Mouse (Mus musculus) Muller cell, postnatal 12 days (primary cell): ENCODE measurements at regions not wholly inside any gene's neighbourhood (a gene's known extent, or its start where the extent isn't known, plus 50 kb on each side); places are given as distances from the start of the nearest gene placed in this dataset.

ENCODE experiments used
- DNase-seq: peaks from one replicate; pipeline ENCODE4 v3.0.0-alpha.2; 2015; ENCODE audit errors: inconsistent ontology term

- DNase-seq, result no peak
Measured at GRCm38 (mm10) chr12:86830247-86830585, 54.4 kb downstream of the Irf2bpl start.

DNA sequence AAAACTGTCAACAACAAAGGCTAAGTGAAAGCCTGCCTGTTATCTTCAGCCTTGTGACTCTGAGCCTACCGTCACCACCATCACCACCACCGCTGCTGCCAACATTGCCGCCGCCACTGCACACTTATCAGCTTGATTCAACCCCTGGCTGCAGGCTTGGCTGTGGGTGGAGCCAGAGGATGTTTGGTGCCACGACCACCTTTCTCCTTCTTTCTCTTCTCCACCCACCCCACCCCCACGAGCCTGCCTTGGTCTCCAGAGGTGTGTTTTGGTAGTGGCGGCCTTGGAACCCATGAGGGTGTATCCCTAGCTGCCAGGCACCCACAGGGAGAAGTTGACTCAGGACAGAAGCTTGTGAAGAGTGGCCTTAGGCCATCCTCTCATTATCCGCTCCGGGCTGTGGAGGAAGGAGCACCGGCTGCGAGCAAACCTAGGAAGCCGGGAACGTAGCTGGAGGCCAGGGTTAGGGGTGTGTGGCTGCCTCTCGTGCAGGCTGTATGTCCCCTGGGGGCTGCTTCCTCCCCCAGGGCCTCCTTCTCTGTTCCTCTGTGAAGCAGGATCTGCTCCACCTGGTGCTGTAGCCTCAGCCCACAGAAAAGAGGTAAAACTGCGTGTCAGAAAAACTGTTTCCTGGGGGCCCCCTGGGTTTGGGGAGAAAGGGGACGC lies 54.9 kb downstream of the Irf2bpl start:
- DNase-seq, result no peak

- DNase-seq, result no peak
Measured at GRCm38 (mm10) chr12:86827241-86827606, 57.4 kb downstream of the Irf2bpl start.

GRCm38 (mm10) chr12:86826420-86827240 lies 58.0 kb downstream of the Irf2bpl start:
- DNase-seq, result peak; percentile 97

GRCm38 (mm10) chr12:86825584-86826419 lies 58.8 kb downstream of the Irf2bpl start:
- peak; percentile 48 for DNase-seq

DNA sequence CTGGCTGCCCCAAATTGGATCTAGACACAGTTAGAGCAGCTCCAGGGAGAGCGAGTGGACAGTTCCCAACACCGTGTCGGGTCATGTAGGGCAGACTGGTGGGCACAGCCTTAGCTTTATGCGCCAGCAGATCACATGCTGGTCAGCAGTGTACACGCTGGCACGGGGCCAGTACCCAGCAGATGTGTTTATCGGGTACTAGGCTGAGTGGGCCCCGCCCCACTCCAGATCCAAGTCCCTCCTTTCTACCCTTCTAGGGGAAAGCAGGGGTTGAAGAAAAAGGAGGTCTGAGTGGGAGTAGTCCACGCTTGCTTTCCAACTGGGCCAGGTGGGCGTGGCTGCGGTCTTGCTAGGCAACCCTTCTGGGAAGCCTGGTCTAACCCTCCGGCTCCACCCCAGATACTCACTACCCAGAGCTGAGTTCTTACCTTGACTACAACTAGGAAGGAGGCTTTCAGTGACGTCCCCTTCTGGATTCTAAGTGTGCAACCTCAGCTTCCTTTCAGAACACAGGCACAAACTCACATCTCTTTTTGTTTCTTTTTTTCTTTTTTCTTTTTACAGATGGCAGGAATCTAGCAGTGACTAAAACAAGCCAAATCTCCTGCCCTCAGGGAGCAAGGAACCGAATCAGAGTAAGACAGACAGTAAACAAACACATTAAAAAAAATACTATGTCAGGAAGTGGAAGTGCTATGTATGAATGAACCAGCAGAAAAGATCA lies 59.6 kb downstream of the Irf2bpl start:
- DNase-seq, result peak; percentile 97

DNA sequence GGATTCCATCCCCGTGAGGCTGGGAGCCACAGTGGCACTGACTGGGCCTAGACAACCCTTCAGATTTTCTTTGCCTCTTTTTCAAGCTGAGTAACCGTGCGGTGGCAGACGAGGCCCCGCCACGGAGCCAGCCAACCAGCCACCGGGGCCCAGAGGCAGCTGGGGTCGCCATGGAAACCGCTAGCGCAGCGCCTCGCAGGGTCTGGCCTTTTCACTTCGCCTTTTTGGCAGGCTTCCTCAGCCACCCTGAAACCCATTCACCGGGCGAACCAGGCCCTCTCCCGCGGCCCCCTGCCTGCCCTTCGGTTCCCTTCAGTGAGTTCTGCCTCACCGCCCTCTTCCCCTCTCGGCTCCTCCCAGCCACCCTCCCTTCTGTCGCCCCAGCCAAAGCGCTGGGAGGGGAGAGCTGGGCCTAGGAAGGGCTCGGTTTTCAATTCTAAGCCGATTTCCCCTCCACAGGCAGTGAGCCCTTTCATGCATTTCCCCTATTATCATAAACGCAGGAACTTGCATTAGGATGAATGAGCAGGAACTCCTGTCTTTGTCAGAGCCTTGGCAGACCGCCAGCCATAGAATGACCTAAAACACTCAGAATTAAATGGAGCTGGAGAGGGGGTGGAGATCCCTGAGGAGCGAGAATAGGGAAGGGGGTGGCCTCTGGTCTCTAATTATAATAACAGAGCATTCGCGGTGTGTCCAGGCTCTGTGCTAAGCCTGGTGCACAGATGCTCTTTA lies 60.6 kb downstream of the Irf2bpl start:
- DNase-seq, result peak; percentile 99

DNA sequence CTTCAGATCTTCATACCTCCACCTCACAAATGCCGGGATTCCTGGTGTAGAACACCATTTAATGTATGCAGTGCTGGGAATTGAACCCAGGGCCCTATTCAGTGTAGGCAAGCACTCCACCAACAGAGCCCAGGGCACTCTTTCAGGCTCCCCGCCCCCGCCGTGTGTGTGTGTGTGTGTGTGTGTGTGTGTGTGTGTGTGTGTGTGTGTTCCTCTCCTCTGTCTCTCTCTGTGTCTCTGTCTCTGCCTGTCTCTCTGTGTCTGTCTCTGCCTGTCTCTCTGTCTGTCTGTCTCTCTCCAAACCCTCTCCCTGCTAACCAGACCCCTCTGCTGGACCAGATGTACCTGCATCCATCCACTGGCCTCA lies 61.1 kb downstream of the Irf2bpl start:
- DNase-seq, result no peak

- DNase-seq, result no peak
Measured at GRCm38 (mm10) chr12:86821183-86821582, 63.4 kb downstream of the Irf2bpl start.

- no peak for DNase-seq
Measured at GRCm38 (mm10) chr12:86819568-86819967, 65.0 kb downstream of the Irf2bpl start.

DNA sequence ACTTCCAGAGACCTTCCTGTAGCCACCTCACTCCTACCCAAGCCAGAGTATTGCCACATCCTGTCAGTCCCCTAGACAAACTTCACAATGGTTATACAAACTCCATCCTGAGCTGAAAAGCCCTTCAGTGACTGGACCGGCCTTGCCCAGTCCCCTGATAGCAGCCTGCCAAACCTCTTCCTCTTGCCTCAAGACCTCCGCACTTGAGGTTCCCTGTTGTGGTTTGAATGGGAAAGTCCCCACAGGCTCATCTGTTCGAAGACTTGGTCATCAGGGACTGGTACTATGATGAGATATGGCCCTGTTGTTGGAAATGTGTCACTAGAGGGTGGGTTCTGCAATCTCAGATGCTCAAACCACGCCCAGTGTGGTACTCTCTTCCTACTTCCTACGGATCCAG lies 65.4 kb downstream of the Irf2bpl start:
- DNase-seq, result no peak

DNA sequence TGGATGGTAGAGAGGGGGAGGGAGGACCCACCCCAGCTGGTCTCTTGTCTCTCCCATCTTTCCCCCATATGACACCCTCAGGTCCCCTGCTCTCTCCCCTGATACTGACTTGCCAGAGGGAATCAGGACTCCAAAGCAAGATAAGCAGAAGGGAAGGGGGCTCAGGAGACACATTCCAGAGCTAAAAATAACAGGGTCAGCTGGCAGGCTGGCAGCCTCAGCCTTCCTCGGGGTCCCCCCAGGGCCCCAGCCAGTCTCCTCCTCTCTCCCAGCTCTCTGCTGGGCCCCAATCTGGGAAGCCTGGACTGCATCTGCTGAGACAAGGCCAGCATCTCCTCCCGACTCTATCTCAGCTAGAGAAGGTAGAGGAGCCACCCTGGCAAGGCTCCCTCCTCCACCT lies 66.4 kb downstream of the Irf2bpl start:
- no peak for DNase-seq

GRCm38 (mm10) chr12:86816702-86817610 lies 67.6 kb downstream of the Irf2bpl start:
- DNase-seq, result peak; percentile 26

GRCm38 (mm10) chr12:86816171-86816701 lies 68.4 kb downstream of the Irf2bpl start:
- DNase-seq, result peak; percentile 27

DNA sequence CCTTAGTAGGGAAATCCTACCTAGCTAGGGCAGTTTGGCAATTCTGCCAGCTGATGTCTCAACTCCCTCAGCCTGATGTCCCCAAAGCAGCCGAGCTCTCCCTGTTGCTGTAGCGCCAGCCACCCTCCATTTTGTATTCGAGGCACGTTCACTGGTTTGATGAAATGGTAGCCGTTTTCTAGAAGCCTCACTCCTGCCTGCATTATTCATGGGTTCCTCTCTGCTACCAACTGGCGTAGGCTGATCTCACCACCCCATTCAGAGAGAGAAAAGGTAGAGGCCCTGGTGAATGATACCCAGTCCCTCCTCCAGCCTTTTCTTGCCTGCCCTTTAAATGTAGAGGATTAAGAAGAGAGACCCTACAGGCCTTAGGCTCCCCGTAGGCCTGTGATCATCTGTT lies 69.9 kb downstream of the Irf2bpl start:
- no peak for DNase-seq
